Mouse (Mus musculus): ENCODE results near the gene Mdga2. TPM values are rescaled to one million over a fixed set of nuclear protein-coding genes. Genes with fewer than 3 reads are reported as not detected.

Mdga2 gene
- polyA plus RNA-seq, 1 experiment = 0.15 TPM

- H3K9ac ChIP-seq (ENCODE audit: low read depth, poor library complexity, severe bottlenecking) = no peak overlapping the region
- no peak overlapping the region for H3K4me3 ChIP-seq (ENCODE audit: low read depth, low read length)
- H3K27ac ChIP-seq (ENCODE audit: insufficient read depth, low read length) = no peak overlapping the region
- TF ChIP-seq CTCF (IDR thresholded peaks at IDR 0.05; ENCODE audit: low read depth, low read length) (no peak), EP300 (IDR thresholded peaks at IDR 0.05; ENCODE audit: insufficient read depth, low read depth, low read length) (no peak), POLR2A (IDR thresholded peaks at IDR 0.05; ENCODE audit: insufficient read depth, low read length) (no peak)
- H3K4me1 ChIP-seq (ENCODE audit: control insufficient read depth, insufficient read depth, low read length) = no peaks in the 10 kb centered on the region
- H3K27me3 ChIP-seq (ENCODE audit: control insufficient read depth, insufficient read depth, low read length, poor library complexity, severe bottlenecking) = no peaks in the 10 kb centered on the region
- H3K9me3 ChIP-seq (replicated peaks; ENCODE audit: control insufficient read depth, insufficient read depth, low read length, poor library complexity, severe bottlenecking) = no peaks in the 10 kb centered on the region
- no peaks in the 10 kb centered on the region for H3K36me3 ChIP-seq (ENCODE audit: control insufficient read depth, insufficient read depth, low read length, poor library complexity, severe bottlenecking)
These were observed 127.9 kb downstream of the Mdga2 start for GRCm38 (mm10) chr12:67094414-67094813.

GRCm38 (mm10) chr12:67090420-67090965, 131.9 kb downstream of the Mdga2 start:
- no peaks in the 10 kb centered on the region for H3K36me3 ChIP-seq (ENCODE audit: control insufficient read depth, insufficient read depth, low read length, poor library complexity, severe bottlenecking)
- no peaks in the 10 kb centered on the region for H3K9me3 ChIP-seq (replicated peaks; ENCODE audit: control insufficient read depth, insufficient read depth, low read length, poor library complexity, severe bottlenecking)
- no peaks in the 10 kb centered on the region for H3K4me1 ChIP-seq (ENCODE audit: control insufficient read depth, insufficient read depth, low read length)
- TF ChIP-seq CTCF (IDR thresholded peaks at IDR 0.05; ENCODE audit: low read depth, low read length) (no peak), EP300 (IDR thresholded peaks at IDR 0.05; ENCODE audit: insufficient read depth, low read depth, low read length) (no peak), POLR2A (IDR thresholded peaks at IDR 0.05; ENCODE audit: insufficient read depth, low read length) (no peak)
- H3K4me3 ChIP-seq (ENCODE audit: low read depth, low read length) = no peak overlapping the region
- no peaks in the 10 kb centered on the region for H3K27me3 ChIP-seq (ENCODE audit: control insufficient read depth, insufficient read depth, low read length, poor library complexity, severe bottlenecking)
- no peak overlapping the region for H3K27ac ChIP-seq (ENCODE audit: insufficient read depth, low read length)
- no peak overlapping the region for H3K9ac ChIP-seq (ENCODE audit: low read depth, poor library complexity, severe bottlenecking)

DNA sequence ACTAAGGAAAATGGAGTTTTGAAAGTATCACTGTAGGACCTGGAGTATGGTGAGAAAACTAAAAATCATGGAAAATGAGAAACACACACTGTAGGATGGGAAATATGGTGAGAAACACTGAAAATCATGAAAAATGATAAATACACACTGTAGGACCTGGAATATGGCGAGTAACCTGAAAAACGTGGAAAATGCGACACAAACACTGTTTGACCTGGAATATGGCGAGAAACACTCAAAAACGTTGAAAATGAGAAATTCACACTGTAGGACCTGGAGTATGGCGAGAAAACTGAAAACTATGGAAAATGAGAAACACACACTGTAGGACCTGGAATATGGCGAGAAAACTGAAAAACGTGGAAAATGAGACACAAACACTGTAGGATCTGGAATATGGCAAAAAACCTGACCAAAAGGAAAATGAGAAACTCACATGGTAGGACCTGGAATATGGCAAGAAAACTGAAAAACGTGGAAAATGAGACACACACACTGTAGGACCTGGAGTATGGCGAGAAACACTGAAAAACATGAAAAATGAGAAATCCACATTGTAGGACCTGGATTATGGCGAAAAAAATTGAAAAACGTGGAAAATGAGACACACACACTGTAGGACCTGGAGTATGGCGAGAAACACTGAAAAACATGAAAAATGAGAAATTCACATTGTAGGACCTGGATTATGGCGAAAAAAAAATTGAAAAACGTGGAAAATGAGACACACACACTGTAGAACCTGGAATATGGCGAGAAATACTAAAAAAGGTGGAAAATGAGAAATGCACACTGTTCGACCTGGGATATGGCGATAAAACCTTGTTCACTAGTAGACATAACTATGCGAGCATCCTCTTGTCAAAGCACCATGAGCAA, 163.0 kb downstream of the Mdga2 start:
- H3K36me3 ChIP-seq (ENCODE audit: control insufficient read depth, insufficient read depth, low read length, poor library complexity, severe bottlenecking) = no peaks in the 10 kb centered on the region
- no peak overlapping the region for H3K9ac ChIP-seq (ENCODE audit: low read depth, poor library complexity, severe bottlenecking)
- no peak overlapping the region for H3K4me3 ChIP-seq (ENCODE audit: low read depth, low read length)
- peaks cover 6% of the 10 kb centered on the region for H3K9me3 ChIP-seq (replicated peaks; ENCODE audit: control insufficient read depth, insufficient read depth, low read length, poor library complexity, severe bottlenecking)
- H3K27me3 ChIP-seq (ENCODE audit: control insufficient read depth, insufficient read depth, low read length, poor library complexity, severe bottlenecking) = no peaks in the 10 kb centered on the region
- no peaks in the 10 kb centered on the region for H3K4me1 ChIP-seq (ENCODE audit: control insufficient read depth, insufficient read depth, low read length)
- no peak for TF ChIP-seq POLR2A (IDR thresholded peaks at IDR 0.05; ENCODE audit: insufficient read depth, low read length)
- TF ChIP-seq CTCF (IDR thresholded peaks at IDR 0.05; ENCODE audit: low read depth, low read length) = no peak
- TF ChIP-seq EP300 (IDR thresholded peaks at IDR 0.05; ENCODE audit: insufficient read depth, low read depth, low read length) = no peak
- H3K27ac ChIP-seq (ENCODE audit: insufficient read depth, low read length) = no peak overlapping the region

DNA sequence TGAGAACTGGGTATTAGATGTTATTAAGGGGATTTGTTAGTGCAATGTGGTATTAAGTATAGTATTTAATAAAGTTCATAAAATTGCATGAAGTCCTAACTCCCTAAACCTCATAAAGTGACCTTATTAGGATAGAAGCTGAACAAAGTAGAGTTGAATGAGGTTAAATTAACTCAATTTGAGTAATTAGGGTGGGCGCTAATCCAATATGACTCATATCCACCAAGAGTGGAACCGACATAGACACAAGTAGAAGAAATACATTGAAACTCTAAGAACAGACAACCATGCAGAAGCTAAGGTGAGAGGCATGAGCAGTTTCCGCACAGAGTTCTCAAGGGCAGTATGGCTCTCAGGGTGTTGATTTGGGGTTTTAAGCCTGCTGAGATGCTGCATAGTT, 165.7 kb downstream of the Mdga2 start:
- Histone ChIP-seq H3K27ac (ENCODE audit: insufficient read depth, low read length) (no peak overlapping the region), H3K27me3 (ENCODE audit: control insufficient read depth, insufficient read depth, low read length, poor library complexity, severe bottlenecking) (no peaks in the 10 kb centered on the region), H3K9ac (ENCODE audit: low read depth, poor library complexity, severe bottlenecking) (no peak overlapping the region), H3K36me3 (ENCODE audit: control insufficient read depth, insufficient read depth, low read length, poor library complexity, severe bottlenecking) (no peaks in the 10 kb centered on the region), H3K4me3 (ENCODE audit: low read depth, low read length) (no peak overlapping the region), H3K4me1 (ENCODE audit: control insufficient read depth, insufficient read depth, low read length) (no peaks in the 10 kb centered on the region), H3K9me3 (replicated peaks; ENCODE audit: control insufficient read depth, insufficient read depth, low read length, poor library complexity, severe bottlenecking) (peaks cover 6% of the 10 kb centered on the region)
- TF ChIP-seq EP300 (IDR thresholded peaks at IDR 0.05; ENCODE audit: insufficient read depth, low read depth, low read length) = no peak
- TF ChIP-seq POLR2A (IDR thresholded peaks at IDR 0.05; ENCODE audit: insufficient read depth, low read length) = no peak
- TF ChIP-seq CTCF (IDR thresholded peaks at IDR 0.05; ENCODE audit: low read depth, low read length) = no peak

DNA sequence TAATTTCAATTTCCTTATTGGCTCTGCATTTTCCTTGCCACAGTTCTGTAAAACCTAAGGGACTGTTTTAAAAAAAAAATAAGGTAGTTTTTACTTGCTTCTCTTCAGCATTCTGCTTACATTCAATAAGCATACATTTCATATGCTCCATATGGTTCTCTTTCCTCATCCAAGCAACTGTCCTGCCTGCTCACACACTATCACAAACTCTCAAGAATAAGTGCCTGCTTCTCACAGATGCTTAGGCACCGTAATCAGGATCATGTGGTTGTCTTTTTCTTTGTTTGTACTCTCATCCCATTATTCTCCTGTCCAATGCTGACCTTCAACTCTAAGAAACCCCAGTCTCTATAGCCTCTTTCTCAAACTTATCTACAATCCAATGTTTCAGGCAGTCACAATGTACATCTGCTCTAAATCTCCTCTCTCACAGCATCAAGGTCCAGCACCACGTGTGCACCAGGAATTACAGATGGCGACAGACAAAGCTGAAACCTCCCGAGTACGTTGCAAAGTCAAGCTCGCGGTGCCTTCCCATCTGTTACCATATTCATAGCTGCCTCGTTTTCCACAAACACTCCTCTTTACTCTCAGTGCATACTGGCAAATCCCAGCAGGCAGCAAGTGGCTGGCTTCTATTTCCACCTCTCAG, 177.1 kb downstream of the Mdga2 start:
- no peak overlapping the region for H3K27ac ChIP-seq (ENCODE audit: insufficient read depth, low read length)
- no peak overlapping the region for H3K4me3 ChIP-seq (ENCODE audit: low read depth, low read length)
- no peaks in the 10 kb centered on the region for H3K36me3 ChIP-seq (ENCODE audit: control insufficient read depth, insufficient read depth, low read length, poor library complexity, severe bottlenecking)
- H3K9me3 ChIP-seq (replicated peaks; ENCODE audit: control insufficient read depth, insufficient read depth, low read length, poor library complexity, severe bottlenecking) = no peaks in the 10 kb centered on the region
- H3K27me3 ChIP-seq (ENCODE audit: control insufficient read depth, insufficient read depth, low read length, poor library complexity, severe bottlenecking) = no peaks in the 10 kb centered on the region
- H3K9ac ChIP-seq (ENCODE audit: low read depth, poor library complexity, severe bottlenecking) = no peak overlapping the region
- no peak for TF ChIP-seq CTCF (IDR thresholded peaks at IDR 0.05; ENCODE audit: low read depth, low read length)
- no peak for TF ChIP-seq POLR2A (IDR thresholded peaks at IDR 0.05; ENCODE audit: insufficient read depth, low read length)
- no peak for TF ChIP-seq EP300 (IDR thresholded peaks at IDR 0.05; ENCODE audit: insufficient read depth, low read depth, low read length)
- H3K4me1 ChIP-seq (ENCODE audit: control insufficient read depth, insufficient read depth, low read length) = no peaks in the 10 kb centered on the region

All from ES-Bruce4 (cell line).